Mouse (Mus musculus) gastrocnemius, postnatal 10 days (tissue): ENCODE data around the gene Ddx19a. TPM values are rescaled to one million over a fixed set of nuclear protein-coding genes. Genes with fewer than 3 reads are reported as not detected.
"Not testable (repeated sequence)": the region's sequence is repeated elsewhere in the genome, so short reads cannot be mapped to it uniquely, and the experiment has no call there.

Source experiments
- DNase-seq: peaks from one replicate; pipeline ENCODE4 v3.0.0; 2021; ENCODE audit warnings: mixed read lengths
- long read RNA-seq, 2 experiments: library from polyadenylated mRNA; stranded (forward); transcript quantifications; one replicate each; pipeline ENCODE4 v2.0.0; 2021
- total RNA-seq, 2 experiments: library from RNA; stranded (reverse); gene quantifications; 2 replicates each; pipeline ENCODE4 v1.2.3; 2021

The Ddx19a gene
- total RNA-seq = 10 to 100 TPM; 35.8 to 43.5 TPM
- long read RNA-seq, experiment 1, transcript Ddx19a-201 (12 exons, 2,547 nt) = major isoform, 33 of 40 reads
- long read RNA-seq, experiment 1, partial matches to known transcripts = 4 of 40 reads
- long read RNA-seq, experiment 1, other reads (novel, unspliced or antisense) = 3 of 40 reads
- long read RNA-seq, experiment 2, transcript Ddx19a-201 (12 exons, 2,547 nt) = major isoform, 30 of 40 reads
- long read RNA-seq, experiment 2, partial matches to known transcripts = 8 of 40 reads
- long read RNA-seq, experiment 2, other reads (novel, unspliced or antisense) = 2 of 40 reads

- peak; percentile 86 for DNase-seq
These were observed at the start of gene Ddx19a for GRCm38 (mm10) chr8:110997547-110998531. Gene Ddx19a (minus strand): TSS chr8:110997800.

DNA sequence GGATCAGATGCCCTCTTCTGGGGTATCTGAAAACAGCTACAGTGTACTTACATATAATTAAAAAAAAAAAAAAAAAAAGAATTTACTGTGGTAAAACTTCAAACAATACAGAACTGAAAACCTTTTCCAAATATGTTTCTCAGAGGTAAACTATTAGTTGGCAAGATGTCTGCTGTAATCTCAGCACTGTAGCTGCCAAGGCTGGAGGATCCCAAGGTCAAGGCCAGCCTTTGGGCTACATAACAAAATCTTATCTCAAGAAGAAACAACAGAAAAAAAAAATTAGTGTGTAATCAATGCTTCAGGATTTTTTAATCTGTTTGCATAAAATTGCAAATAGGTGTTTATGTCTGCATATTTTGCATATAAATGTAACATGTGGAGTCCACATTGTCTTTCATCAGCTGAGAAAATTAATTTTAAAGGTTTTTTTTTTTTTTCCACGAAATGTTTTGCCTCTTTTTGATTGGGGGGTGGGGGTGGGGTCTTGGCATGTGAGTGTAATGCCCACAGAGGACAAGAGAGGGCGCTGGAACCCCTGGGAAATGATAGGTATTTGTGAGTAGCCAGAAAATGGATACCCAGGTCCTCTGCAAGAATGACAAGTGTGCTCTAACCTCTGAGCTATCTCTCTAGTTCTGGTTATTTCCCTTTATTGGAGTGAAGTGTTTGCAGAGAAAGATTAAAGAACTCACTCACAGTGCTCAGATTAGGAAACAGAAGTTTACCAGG is 46.6 kb upstream of the Ddx19a start:
- DNase-seq = no peak

DNA sequence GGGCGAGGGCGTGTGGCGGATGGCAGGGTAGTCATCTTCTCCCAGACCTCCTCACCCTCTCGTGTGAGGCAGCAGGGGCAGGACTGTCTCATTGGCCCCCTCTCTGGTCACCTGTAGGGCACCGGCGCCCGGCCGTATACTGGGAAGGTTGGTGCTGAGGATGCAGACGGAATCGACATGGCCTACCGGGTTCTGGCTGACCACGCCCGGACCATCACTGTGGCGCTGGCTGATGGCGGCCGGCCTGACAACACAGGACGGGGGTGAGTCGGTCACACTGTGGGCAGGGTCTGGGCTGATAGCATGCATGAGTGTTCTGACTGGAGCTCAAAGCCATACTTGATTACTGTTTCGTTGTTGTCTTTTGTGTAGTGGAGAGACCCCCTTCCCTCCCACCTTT is 44.9 kb upstream of the Ddx19a start:
- no peak for DNase-seq

DNA sequence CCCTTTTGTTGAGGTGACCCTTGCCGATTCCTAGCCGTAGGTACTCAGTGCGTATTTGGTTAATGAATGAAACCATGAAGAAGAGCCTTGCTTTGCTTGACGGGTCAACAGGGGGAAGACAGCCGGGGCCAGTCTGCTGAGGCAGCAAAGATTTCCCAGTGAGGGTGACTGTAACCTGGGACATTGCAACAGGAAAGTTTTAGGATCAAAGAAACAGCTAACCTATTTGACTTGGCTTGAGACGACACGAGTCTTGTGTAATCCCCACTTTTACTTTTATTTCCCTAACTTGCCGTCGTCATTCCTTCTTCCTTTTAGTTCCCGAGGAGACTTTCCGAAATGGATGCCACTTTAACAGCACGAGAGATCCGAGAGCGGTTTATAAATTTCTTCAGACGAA is 39.0 kb upstream of the Ddx19a start:
- DNase-seq = no peak

- no peak for DNase-seq
These were observed 36.7 kb upstream of the Ddx19a start for GRCm38 (mm10) chr8:111034276-111034675.

DNA sequence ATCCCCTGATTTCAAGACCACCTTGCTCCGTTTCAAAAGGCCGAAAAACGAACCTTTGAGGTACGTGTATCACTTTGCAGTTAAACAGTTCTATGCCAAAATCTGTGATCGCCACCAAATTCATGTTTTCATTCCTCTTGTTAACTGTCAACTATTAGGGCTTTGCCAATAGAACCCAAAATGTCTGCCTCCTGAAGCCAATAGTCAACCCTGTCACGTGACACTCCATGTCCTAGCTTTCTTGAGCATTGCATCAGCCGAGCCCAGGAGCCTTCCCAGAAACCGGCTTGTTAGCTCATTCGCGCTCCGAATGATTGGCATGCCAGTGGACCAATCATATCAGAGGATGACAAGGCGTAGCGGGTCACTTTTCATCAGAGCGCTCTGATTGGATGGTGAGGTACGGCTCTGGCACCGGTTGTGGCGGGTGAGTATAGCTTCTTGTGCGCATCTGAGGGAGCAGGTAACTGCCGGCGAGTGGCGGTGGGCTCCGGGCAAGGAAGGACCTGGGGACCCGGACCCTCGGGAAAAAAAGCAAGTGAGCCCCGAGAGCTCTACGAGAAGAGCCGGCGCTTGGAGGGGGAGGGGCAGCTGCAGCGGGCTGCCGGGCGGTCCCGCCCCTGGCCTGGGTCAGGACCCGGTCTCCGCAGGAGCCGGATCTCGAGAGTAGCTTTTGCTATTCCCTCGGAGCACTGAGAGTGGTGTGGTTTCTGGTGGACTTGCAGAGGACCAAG is 36.0 kb upstream of the Ddx19a start:
- peak; percentile 90 for DNase-seq

DNA sequence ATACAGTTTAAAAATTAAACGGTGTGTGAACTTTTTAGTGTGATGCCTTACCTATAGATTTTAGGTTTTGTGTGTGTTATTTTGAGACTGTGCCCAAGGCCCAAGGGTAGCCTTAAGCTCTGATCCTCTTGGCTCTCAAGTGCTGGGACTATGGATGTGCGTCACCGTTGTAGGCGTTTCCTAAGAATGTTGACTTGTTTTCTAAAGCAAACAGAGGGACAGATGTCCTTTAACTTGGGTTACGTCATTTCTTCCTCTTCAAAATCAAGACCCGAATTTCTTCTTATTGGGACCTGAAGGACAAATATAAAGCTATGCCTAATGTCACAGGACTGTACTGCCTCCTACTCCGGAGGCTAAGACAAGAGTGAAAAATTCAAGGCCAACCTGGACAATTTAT is 35.3 kb upstream of the Ddx19a start, which contains the start of gene Aars:
TSS of gene Aars (plus strand) at position 229 of the 400 bp plus-strand sequence.
- no peak for DNase-seq

GRCm38 (mm10) chr8:111031572-111031971 is 34.0 kb upstream of the Ddx19a start, which contains the start of gene Ddx19b:
Gene Ddx19b (minus strand): TSS chr8:111031751.
- no peak for DNase-seq

DNA sequence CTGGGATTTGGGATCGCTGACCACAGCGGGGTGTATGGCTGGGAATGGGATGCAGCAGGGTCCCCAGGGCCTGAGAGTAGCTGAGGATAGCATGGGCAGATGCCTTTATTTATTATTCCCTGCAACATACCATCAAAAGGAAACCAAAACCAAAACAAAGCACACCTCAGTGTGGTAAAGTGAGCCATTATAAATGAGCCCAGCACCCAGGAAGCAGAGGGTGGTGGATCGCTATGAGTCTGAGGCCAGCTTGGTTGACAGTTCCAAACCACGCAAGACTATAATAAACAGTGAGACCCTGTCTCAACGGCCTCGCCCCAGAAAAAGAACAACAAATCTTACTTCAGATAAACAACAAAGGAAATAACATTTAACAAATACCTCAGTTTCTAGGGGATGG is 32.4 kb upstream of the Ddx19a start:
- no peak for DNase-seq

DNA sequence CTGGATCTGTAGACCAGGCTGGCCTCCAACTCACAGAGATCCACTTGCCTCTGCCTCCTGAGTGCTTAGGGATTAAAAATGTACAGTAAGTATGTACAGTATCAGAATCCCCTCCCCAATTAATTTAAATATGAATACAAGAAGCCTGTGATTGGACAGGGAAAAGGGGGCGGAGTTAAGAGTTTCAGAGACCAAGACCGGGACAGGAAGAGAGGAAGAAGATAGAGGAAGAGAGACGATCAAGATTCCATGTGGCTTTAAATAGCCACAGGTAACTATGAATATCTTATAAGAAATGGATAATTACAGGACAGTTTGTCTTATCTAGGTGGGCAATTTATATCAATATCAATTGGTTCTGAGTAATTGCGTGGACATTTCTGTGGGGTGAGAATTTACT is 32.0 kb upstream of the Ddx19a start:
- DNase-seq = no peak

GRCm38 (mm10) chr8:111027391-111027937 is 29.9 kb upstream of the Ddx19a start:
- DNase-seq = peak; percentile 78

- DNase-seq = not testable (repeated sequence)
These were observed 29.0 kb upstream of the Ddx19a start for GRCm38 (mm10) chr8:111026609-111027008.

- DNase-seq = not testable (repeated sequence)
These were observed 12.8 kb upstream of the Ddx19a start for GRCm38 (mm10) chr8:111010230-111010991.

DNA sequence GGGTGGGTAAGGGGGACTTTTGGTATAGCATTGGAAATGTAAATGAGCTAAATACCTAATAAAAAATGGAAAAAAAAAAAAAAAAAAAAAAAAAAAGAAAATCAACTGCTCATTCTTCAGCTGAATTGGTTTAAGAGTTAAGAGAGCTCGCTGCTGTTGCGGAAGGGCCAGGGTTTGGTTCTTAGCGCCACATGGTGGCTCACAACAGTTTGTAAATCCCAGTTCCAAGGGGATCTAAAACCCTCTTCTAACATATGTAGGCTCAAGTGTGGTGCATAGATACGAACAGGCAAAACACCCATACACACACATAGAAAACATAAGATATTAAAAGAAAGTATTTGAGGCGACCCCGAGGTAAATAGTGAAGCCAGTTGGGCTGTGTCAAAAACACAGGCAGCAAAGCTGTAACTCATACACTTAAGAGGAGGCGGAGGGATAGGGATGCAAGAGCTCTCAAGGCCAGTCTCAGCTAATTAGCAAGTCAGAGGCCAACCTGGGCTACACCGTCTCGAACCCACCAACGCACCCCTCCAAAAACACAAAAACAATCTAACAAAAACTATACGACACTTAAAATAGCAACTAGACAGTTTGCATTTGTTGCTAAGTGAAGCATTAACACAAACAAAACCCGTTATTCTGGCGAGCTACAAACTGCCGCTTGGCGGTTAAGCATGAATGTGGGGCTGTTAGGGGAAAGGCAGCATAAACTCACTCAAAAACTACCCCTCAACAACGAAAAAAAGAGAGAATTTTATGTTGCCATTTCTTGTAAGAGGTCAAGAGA is 764 bp downstream of the Ddx19a start:
- DNase-seq = no peak

DNA sequence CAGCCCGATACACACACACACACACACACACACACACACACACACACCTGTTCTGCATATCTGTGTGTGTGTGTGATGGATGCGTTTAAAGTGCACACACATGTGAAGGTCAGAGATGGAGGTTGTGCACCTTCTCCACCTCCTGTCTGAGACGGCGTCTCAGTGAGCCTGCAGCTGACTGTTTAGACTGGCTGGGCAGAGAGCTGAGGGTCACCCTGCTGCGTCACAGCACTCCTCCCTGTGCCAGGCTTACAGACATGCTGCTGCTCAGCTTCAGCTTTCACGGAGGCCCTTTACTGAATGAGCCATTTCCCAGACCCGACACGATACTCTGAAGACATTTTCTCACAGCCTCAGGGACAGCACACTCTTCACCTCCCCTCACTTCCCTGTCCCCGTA is 7.6 kb downstream of the Ddx19a start:
- no peak for DNase-seq

GRCm38 (mm10) chr8:110987805-110988744 is 9.5 kb downstream of the Ddx19a start:
- DNase-seq = no peak

- no peak for DNase-seq
These were observed 16.3 kb downstream of the Ddx19a start for GRCm38 (mm10) chr8:110981304-110981703.

GRCm38 (mm10) chr8:110977987-110978386 is 19.6 kb downstream of the Ddx19a start:
- DNase-seq = not testable (repeated sequence)
